ENCODE assay signal across 26 mouse cellular contexts in the genomic region with DNA sequence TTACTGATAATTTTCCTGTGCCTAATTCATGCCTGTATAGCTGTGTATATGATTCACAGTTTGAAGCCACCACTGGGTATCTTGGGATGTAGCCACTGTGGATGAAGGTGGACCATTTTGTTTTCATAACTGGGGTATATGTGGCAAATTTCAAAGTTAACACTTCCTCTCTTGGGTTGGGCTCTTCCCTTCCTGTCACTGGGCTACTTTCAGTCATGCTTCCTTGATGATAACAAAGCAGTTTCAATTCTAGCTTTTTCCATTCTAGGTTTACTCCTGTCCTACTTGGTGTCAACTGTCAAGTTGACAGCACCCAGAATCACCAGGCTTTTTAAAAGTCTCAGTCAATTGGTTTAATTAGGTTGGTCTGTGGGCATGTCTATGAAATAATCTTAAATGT. TPM values are rescaled to one million over a fixed set of nuclear protein-coding genes. Genes with fewer than 3 reads are reported as not detected.
"Had no signal": no experiment of that assay in that cellular context is flagged by ENCODE, and none has a peak within 500 bp of the region (broad histone marks: within the 10 kb centered on the region; RNA-seq: fewer than 3 reads in every experiment).

No protein-coding gene starts in this region.

- H3K4me3 ChIP-seq: intestine, embryonic 15.5 days; limb, embryonic 12.5 days; limb, embryonic 15.5 days; megakaryocyte, embryonic 14.5 days; midbrain, embryonic 10.5 days; midbrain, embryonic 13.5 days; myocyte; neural tube, embryonic 13.5 days had no signal

- H3K9ac ChIP-seq: intestine, embryonic 15.5 days; limb, embryonic 12.5 days; limb, embryonic 15.5 days; liver, embryonic 14.5 days; liver, postnatal 0 days; lung, embryonic 14.5 days; midbrain, embryonic 13.5 days; neural tube, embryonic 13.5 days had no signal

- H3K27ac ChIP-seq: limb, embryonic 12.5 days; limb, embryonic 15.5 days; liver, embryonic 14.5 days; midbrain, embryonic 10.5 days; midbrain, embryonic 13.5 days; neural tube, embryonic 13.5 days had no signal

- H3K9me3 ChIP-seq: intestine, embryonic 15.5 days; limb, embryonic 12.5 days; limb, embryonic 15.5 days; megakaryocyte, embryonic 14.5 days; midbrain, embryonic 10.5 days; midbrain, embryonic 13.5 days; neural tube, embryonic 13.5 days had no signal

- H3K4me1 ChIP-seq: intestine, embryonic 15.5 days; limb, embryonic 12.5 days; limb, embryonic 15.5 days had no signal

- DNase-seq: kidney, adult 8-10 months; kidney, postnatal 14 days; kidney, postnatal 4 days; left cerebral cortex, postnatal 4 days; liver, postnatal 0 days; lung, embryonic 14.5 days; lung, postnatal 36 days; retina, postnatal 1 day; right cerebral cortex, postnatal 25 days; thymus, adult 2 months; thymus, postnatal 14 days; thymus, postnatal 4 days had no signal

- H3K36me3 ChIP-seq: intestine, embryonic 15.5 days; limb, embryonic 12.5 days; limb, embryonic 15.5 days; midbrain, embryonic 10.5 days; midbrain, embryonic 13.5 days; neural tube, embryonic 13.5 days had no signal

- H3K4me2 ChIP-seq: limb, embryonic 12.5 days; limb, embryonic 15.5 days; liver, embryonic 11.5 days; lung, embryonic 14.5 days; midbrain, embryonic 13.5 days; neural tube, embryonic 13.5 days had no signal

- ATAC-seq: liver, postnatal 0 days; lung, postnatal 0 days; midbrain, embryonic 13.5 days; midbrain, embryonic 16.5 days had no signal

- H3K27me3 ChIP-seq: intestine, embryonic 15.5 days; limb, embryonic 12.5 days; limb, embryonic 15.5 days; megakaryocyte, embryonic 14.5 days had no signal

RNA-seq across cellular contexts. Expression of a gene that starts 48.5 kb away (rescaled TPM):
- total RNA-seq: monocyte, adult 5-6 weeks; neutrophil, adult 5-6 weeks had no signal
- polyA plus RNA-seq: limb, embryonic 12.5 days; midbrain, embryonic 13.5 days; midbrain, embryonic 16.5 days; myocyte; neural tube, embryonic 13.5 days had no signal
